Mouse (Mus musculus) limb, embryonic 14.5 days (tissue): ENCODE measurements around the gene Il4i1. TPM values are rescaled to one million over a fixed set of nuclear protein-coding genes. Genes with fewer than 3 reads are reported as not detected.

Experiments used
- ATAC-seq: fragments of 200-750 bp; cut with Nextera tagmentation; 2 replicates; pipeline ENCODE4 v1.8.0; 2017; ENCODE audit warnings: low read depth, moderate number of reproducible peaks, moderate TSS enrichment; ENCODE audit not compliant: low FRiP score
- DNase-seq: peaks from one replicate; pipeline ENCODE4 v3.0.0-alpha.2; 2015; ENCODE audit warnings: low spot score
- H3K27ac ChIP-seq: fragments of 300-500 bp; sonication (generic); replicated peaks from 2 replicates; pipeline ENCODE4 v1.5.1; 2014; ENCODE audit warnings: low read depth, mild to moderate bottlenecking, low read length, moderate library complexity, mixed read lengths
- H3K27me3 ChIP-seq: fragments of 300-500 bp; sonication (generic); 2 replicates; pipeline ENCODE4 v1.6.1; 2014; ENCODE audit warnings: low read length, mixed read lengths; ENCODE audit not compliant: control insufficient read depth, insufficient read depth
- H3K36me3 ChIP-seq: fragments of 300-500 bp; sonication (generic); 2 replicates; pipeline ENCODE4 v1.6.1; 2014; ENCODE audit warnings: mild to moderate bottlenecking, low read length, moderate library complexity, mixed read lengths; ENCODE audit not compliant: control insufficient read depth, insufficient read depth
- H3K4me1 ChIP-seq: fragments of 300-500 bp; sonication (generic); 2 replicates; pipeline ENCODE4 v1.6.1; 2014; ENCODE audit warnings: antibody characterized with exemption, low read length, mixed read lengths; ENCODE audit not compliant: control insufficient read depth, insufficient read depth
- H3K4me2 ChIP-seq: fragments of 300-500 bp; sonication (generic); replicated peaks from 2 replicates; pipeline ENCODE4 v1.6.1; 2014; ENCODE audit warnings: low read depth, mild to moderate bottlenecking, low read length, moderate library complexity; ENCODE audit not compliant: severe bottlenecking
- H3K4me3 ChIP-seq: fragments of 300-500 bp; sonication (generic); replicated peaks from 2 replicates; pipeline ENCODE4 v1.5.1; 2014; ENCODE audit warnings: low read length
- H3K9ac ChIP-seq: fragments of 300-500 bp; sonication (generic); 2 replicates; pipeline ENCODE4 v1.6.1; 2014; ENCODE audit warnings: mild to moderate bottlenecking, low read depth, low read length, moderate library complexity; ENCODE audit not compliant: severe bottlenecking
- H3K9me3 ChIP-seq: fragments of 300-500 bp; sonication (generic); 2 replicates; pipeline ENCODE4 v1.6.1; 2016; ENCODE audit warnings: low read length; ENCODE audit not compliant: control insufficient read depth
- POLR2A ChIP-seq: fragments of 200-500 bp; IDR thresholded peaks from 2 replicates; pipeline ENCODE4 v1.8.0; 2012; ENCODE audit warnings: inconsistent platforms, mild to moderate bottlenecking, moderate library complexity, borderline replicate concordance; ENCODE audit not compliant: insufficient read depth, insufficient read length; ENCODE audit errors: extremely low read depth
- WGBS: fragments of 180-500 bp; shearing (Covaris S2); extraction: QIAGEN DNeasy Blood & Tissue Kit; methylation state at CpG from one replicate; pipeline ENCODE4 v1.1.7; 2014; 5-methylcytosine and 5-hydroxymethylcytosine counted together
- polyA plus RNA-seq, 2 experiments: library from polyadenylated mRNA; depleted of rRNA in 1 of 2; stranded (reverse) in 1 of 2; unstranded in 1 of 2; fragments of >200 nt; fragmentation: Nextera tagmentation in 1 of 2; extraction: Ambion mirVana in 1 of 2; gene quantifications; 2 replicates each; pipeline versions ENCODE4 v1.2.1 to v1.2.3; 2012 to 2014

The Il4i1 gene
- polyA plus RNA-seq, 2 experiments = 1.0 to 1.6 TPM

- Histone ChIP-seq H3K9me3 (no peaks in the 10 kb centered on the region), H3K4me3 (peak overlapping the region; percentile 74), H3K27ac (peak overlapping the region; percentile 79; the same call in 1 of the 2 replicates), H3K27me3 (no peaks in the 10 kb centered on the region), H3K9ac (no peak overlapping the region), H3K36me3 (peaks cover 22% of the 10 kb centered on the region), H3K4me2 (peak overlapping the region; percentile 92), H3K4me1 (peaks cover 21% of the 10 kb centered on the region)
- no peak for DNase-seq
- no peak for TF ChIP-seq POLR2A
- no peak for ATAC-seq
- 65% methylated on average over 9 of the region's 9 CpGs for WGBS
Observed at GRCm38 (mm10) chr7:44856265-44856916, 40.2 kb downstream of the Il4i1 start.

GRCm38 (mm10) chr7:44857042-44857552, 40.9 kb downstream of the Il4i1 start, which contains the start of gene Pnkp:
Gene Pnkp (plus strand): TSS chr7:44857139.
- Histone ChIP-seq H3K9ac (peak within 1 kb of the TSS; percentile 76), H3K27me3 (no peaks in the 10 kb centered on the region), H3K9me3 (no peaks in the 10 kb centered on the region), H3K4me2 (peak within 1 kb of the TSS; percentile 92), H3K4me3 (peak within 1 kb of the TSS; percentile 74), H3K27ac (peak within 1 kb of the TSS; percentile 79), H3K36me3 (peaks cover 21% of the 10 kb centered on the region), H3K4me1 (peaks cover 21% of the 10 kb centered on the region)
- 0 out of 2 replicates have a peak, but pooled peaks have one; percentile 24 for TF ChIP-seq POLR2A
- WGBS = under 1% methylated on average over 32 of the region's 32 CpGs
- DNase-seq (peak; percentile 93), ATAC-seq (peak; percentile 58)

GRCm38 (mm10) chr7:44857905-44858304, 41.7 kb downstream of the Il4i1 start:
- peak overlapping the region; percentile 92 for H3K4me2 ChIP-seq
- peak overlapping the region; percentile 74 for H3K4me3 ChIP-seq
- ATAC-seq = no peak
- no peaks in the 10 kb centered on the region for H3K27me3 ChIP-seq
- H3K4me1 ChIP-seq = peaks cover 21% of the 10 kb centered on the region
- H3K9me3 ChIP-seq = no peaks in the 10 kb centered on the region
- 27% methylated on average over 8 of the region's 8 CpGs for WGBS
- peak overlapping the region; percentile 76 for H3K9ac ChIP-seq
- peak; percentile 48 for DNase-seq
- H3K36me3 ChIP-seq = peaks cover 25% of the 10 kb centered on the region
- H3K27ac ChIP-seq = no peak overlapping the region
- no peak for TF ChIP-seq POLR2A

GRCm38 (mm10) chr7:44859896-44860295, 43.7 kb downstream of the Il4i1 start:
- H3K27me3 ChIP-seq = no peaks in the 10 kb centered on the region
- no peak for DNase-seq
- H3K27ac ChIP-seq = no peak overlapping the region
- WGBS = 93% methylated on average over 11 of the region's 11 CpGs
- ATAC-seq = no peak
- H3K4me3 ChIP-seq = no peak overlapping the region
- H3K36me3 ChIP-seq = peaks cover 41% of the 10 kb centered on the region
- no peak for TF ChIP-seq POLR2A
- H3K9me3 ChIP-seq = no peaks in the 10 kb centered on the region
- no peak overlapping the region for H3K4me2 ChIP-seq
- peaks cover 12% of the 10 kb centered on the region for H3K4me1 ChIP-seq
- H3K9ac ChIP-seq = no peak overlapping the region

GRCm38 (mm10) chr7:44860576-44861428, 44.6 kb downstream of the Il4i1 start:
- H3K4me3 ChIP-seq = no peak overlapping the region
- H3K4me1 ChIP-seq = peaks cover 16% of the 10 kb centered on the region
- 0 out of 2 replicates have a peak overlapping the region, but pooled peaks have one; percentile 13 for H3K27ac ChIP-seq
- H3K9me3 ChIP-seq = no peaks in the 10 kb centered on the region
- no peak overlapping the region for H3K9ac ChIP-seq
- 64% methylated on average over 21 of the region's 22 CpGs for WGBS
- ATAC-seq = peak; percentile 19
- no peak overlapping the region for H3K4me2 ChIP-seq
- H3K36me3 ChIP-seq = peaks cover 50% of the 10 kb centered on the region
- no peak for TF ChIP-seq POLR2A
- peak; percentile 69 for DNase-seq
- H3K27me3 ChIP-seq = no peaks in the 10 kb centered on the region
